Mouse (Mus musculus): ENCODE results near the gene Arl9.
"Not testable (repeated sequence)": the region's sequence is repeated elsewhere in the genome, so short reads cannot be mapped to it uniquely, and the experiment has no call there.

The Arl9 gene

GRCm38 (mm10) chr5:77004051-77004821 lies at the start of gene Arl9:
Gene Arl9, plus strand, starts transcription at chr5:77004055.
- no peak for DNase-seq (ENCODE audit: low spot score)

DNA sequence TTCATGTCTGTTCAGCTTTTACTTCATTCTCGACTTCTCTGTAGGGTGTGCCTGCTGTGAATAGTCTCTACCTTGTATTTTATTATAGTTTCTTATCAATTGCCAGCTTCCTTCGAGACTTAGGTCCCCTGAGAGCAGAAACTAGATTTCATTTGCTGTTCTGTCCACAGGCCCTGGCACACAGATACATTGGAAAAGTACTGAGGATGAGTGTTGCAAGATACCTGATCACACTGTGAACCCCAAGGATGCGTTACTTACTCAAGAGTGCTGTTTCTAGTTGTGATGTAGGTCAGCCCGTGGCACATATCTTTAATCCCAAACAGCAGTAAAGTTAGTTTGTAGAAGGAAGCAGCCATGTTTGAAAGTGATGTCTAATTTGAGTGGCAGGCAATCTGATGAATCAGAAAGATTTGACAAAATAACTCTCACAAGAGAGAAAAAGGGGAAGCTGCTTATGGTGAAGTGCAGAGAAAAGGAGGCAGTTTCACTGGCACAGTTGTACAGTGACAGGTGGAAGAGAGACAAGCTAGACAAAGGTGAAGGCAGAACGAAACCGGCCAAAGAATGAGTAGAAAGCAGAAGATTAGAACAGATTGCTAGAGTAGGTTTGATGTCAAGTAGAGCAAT lies 49.5 kb upstream of the Arl9 start:
- no peak for DNase-seq (ENCODE audit: low spot score)

GRCm38 (mm10) chr5:76955474-76955873 lies 48.4 kb upstream of the Arl9 start:
- DNase-seq (ENCODE audit: low spot score): no peak

DNA sequence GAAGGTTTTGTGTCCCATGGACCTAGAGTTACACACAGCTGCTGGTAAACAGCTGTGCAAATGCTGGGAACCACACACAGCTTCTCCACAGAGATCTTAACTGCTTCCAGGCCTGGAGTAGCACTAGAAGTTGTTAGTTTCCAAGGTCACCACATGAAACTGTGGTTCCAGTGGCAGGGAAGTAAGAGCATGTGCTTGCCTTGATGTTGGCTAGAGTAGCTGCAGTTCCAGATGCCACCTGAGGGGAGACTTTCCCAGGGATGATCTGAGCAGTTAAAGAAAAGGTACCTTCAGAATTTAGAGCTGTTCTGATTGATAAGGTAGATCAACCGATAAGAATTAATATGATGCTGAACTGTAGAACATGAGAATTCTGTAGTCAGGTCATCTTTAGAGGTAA lies 45.9 kb upstream of the Arl9 start:
- DNase-seq (ENCODE audit: low spot score): no peak

GRCm38 (mm10) chr5:76959587-76959986 lies 44.3 kb upstream of the Arl9 start:
- no peak for DNase-seq (ENCODE audit: low spot score)

GRCm38 (mm10) chr5:76962545-76962944 lies 41.3 kb upstream of the Arl9 start:
- no peak for DNase-seq (ENCODE audit: low spot score)

GRCm38 (mm10) chr5:76964651-76965050 lies 39.2 kb upstream of the Arl9 start:
- DNase-seq (ENCODE audit: low spot score): no peak

GRCm38 (mm10) chr5:76969250-76969649 lies 34.6 kb upstream of the Arl9 start:
- DNase-seq (ENCODE audit: low spot score): no peak

DNA sequence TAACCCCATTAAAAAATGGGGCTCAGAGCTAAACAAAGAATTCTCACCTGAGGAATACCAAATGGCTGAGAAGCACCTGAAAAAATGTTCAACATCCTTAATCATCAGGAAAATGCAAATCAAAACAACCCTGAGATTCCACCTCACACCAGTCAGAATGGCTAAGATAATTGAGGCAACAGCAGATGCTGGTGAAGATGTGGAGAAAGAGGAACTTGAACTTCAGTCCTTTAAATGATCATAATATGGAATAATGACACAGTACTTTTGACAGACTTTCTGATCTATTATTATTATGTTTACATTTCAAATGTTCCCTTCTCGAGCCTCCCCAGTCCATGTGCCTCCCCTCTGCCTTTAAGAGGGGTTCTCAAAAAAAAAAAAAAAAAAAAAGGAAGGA lies 32.7 kb upstream of the Arl9 start:
- DNase-seq (ENCODE audit: low spot score): not testable (repeated sequence)

DNA sequence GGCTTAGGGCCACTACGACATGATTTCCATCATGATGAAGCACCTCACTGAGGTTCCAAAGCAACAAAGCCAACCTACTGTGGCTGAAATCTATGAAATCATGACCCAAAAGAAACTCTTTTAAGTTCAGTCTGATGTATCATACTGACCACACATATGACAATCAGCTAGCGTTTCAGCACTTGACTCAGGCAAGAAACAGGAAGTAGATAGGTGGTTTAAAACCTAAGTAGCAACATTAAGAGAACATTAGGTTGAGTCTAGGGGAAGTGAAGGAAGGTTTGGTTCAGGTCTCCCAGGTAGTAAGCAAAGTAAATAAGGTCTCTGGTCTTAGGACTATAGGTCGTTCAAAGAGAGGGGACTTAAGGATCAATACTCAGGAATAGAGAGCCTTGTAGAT lies 30.4 kb upstream of the Arl9 start:
- DNase-seq (ENCODE audit: low spot score): no peak

DNA sequence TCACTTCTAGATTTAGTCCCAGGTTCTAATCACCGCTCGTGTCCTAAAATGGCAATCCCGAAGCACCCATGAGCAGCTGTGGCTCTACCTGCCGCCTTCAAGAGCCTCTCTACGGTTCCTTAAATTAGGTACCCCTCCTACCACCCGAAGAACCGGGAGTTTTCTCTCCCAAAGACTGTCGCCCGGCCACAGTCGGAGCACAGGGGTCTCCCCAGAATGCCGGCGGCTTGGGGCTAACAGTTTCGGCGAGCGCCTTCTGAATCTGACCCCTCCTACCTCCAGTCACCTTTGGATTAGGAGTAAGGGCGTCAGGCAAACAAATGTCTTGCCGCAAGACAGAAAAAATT lies 29.7 kb upstream of the Arl9 start:
- DNase-seq (ENCODE audit: low spot score): no peak

DNA sequence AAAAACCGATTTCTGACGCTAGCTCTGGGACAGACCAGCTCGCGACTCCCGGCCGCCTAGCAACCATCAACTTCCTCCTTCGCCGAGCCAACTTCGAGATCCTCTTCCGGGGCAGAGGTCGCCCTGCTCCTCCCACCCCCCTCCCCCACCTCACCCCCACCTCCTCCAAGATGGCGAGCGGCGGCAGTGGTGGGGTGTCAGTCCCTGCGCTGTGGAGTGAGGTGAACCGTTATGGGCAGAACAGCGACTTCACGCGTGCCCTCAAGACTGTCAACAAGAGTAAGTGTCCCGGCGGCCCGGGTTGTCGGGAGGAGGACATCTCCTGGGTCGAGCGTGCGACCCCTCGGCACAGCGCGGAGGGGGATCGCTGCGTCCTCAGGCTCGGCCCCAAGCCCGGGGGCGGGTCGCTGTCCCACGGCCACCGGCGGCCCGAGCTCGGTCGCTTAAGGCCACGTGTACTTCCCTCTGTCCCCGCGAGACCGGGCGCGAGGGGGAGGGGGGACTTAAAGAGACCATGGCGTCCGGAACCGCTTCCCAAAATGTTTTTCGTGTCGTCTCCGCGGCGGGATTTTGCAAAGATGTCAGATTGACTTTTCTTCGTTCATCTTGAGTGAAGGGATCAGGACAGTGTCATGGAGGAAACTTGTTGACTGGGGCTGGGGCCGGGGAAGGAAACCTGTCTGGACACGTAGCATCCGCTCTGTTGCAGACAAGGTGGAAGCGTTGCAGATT lies 29.1 kb upstream of the Arl9 start, which contains the start of gene Srp72:
Gene Srp72, plus strand, starts transcription at position 130 of the 732 bp plus-strand sequence.
- DNase-seq (ENCODE audit: low spot score): peak; percentile 92

DNA sequence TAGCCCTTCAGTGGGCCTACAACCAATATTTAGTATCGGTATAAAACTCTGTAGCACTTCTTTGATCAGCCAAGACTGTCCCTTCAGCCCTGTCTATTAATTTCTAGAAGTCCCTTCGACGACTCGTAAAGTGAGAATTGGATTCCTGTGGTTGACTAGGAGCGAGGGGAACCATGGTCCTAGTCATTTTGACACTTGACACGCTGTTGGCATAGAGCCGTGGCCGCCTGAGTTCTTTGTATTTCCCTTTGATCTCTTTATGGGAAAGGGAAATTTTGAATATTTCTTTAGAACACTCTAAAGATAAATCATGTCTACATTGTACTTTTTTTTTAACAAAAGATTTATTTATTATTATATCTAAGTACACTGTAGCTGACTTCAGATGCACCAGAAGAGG lies 28.1 kb upstream of the Arl9 start:
- no peak for DNase-seq (ENCODE audit: low spot score)

DNA sequence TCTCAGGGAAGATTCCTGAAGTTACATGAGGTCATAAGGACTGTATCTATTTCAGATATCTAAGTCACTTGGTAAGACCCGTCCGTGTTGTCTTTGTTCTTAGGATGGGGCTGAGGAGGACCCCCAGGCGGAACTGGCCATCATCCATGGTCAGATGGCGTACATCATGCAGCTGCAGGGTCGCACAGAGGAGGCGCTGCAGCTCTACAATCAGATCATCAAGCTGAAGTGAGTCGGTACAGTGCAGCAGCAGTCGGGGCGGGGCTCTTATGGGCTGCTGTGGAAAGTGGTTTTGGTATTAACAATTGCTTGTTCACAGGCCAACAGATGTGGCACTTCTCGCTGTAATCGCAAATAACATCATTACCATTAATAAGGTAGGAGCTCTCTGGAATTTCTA lies 19.8 kb upstream of the Arl9 start:
- DNase-seq (ENCODE audit: low spot score): no peak

DNA sequence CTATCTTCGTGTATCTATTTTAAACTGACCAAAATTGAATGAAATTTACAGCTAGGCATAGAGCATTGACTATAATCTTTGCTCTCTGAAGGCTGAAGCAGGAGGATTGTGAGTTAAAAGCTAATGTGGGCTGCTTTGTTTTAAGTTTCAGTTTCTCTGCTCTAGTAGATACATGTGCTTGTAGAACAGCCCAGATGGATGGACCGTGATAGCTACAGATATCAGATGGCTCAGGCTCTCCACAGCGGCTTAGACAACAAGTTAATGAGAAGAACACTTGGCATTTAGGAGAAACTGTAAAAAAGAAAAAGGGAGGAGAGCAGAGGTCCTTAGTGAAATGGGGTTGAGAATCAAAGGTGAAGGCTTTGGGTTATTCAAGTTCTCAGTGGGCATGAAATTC lies 13.1 kb upstream of the Arl9 start:
- no peak for DNase-seq (ENCODE audit: low spot score)

GRCm38 (mm10) chr5:76993174-76993814 lies 10.6 kb upstream of the Arl9 start:
- DNase-seq (ENCODE audit: low spot score): no peak

- DNase-seq (ENCODE audit: low spot score): peak; percentile 69
Observed at GRCm38 (mm10) chr5:76998416-76998815, 5.4 kb upstream of the Arl9 start.

DNA sequence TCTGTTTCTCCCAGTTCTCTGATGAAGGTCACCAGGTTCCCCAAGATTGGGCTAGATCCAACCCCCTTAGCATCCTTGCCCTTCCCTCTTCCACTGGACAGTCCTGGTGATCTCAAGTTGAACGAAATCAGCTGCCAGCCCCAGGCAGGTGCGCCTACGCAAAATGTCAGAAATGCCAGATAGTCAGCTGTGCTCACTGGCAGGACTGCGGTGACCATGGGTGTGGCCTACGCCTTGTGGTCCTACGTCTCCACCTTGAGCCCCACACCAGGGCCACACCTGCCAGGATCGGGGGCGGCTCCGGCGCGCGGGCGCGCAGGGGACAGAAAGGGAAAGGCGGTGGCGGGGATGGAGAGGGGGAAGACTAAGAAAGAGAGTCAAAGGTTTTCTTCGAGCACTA lies 2.7 kb upstream of the Arl9 start:
- no peak for DNase-seq (ENCODE audit: low spot score)

DNA sequence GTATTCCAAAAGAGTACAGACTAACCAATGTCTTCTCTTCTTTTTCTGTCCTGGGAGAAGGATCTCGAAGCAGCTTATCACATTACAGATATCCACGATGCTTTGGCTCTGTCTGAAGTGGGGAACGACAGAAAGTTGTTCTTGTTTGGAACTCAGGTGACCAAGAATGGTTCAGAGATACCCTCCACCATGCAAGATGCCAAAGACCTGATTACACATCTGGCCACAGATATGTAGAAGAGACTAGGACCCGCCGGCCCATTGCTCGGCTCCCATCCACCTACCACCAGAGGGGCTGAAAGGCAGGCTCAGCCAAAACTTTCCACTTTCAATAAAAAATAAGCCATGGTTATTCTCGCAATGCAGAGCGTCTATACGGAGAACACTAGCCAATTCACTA lies 6.5 kb downstream of the Arl9 start:
- DNase-seq (ENCODE audit: low spot score): no peak

DNA sequence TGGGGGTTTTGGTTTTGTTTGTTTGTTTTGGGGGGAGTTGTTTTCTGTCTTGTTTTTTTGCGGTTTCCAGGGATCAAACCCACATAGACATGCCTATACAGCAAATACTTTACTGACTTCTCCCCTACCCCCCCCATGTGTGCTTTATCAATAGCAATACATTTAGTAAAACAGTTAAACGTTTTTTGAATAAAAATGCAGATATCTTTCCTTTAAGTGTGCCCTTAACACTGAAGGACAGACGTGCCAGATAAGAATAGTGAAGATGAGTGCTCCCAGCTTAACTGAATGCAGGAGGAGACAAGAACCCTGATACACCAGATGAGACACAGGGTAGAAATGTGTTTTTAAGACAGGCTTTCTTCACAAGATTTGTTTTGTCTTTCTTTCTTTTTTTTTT lies 7.2 kb downstream of the Arl9 start:
- no peak for DNase-seq (ENCODE audit: low spot score)

DNA sequence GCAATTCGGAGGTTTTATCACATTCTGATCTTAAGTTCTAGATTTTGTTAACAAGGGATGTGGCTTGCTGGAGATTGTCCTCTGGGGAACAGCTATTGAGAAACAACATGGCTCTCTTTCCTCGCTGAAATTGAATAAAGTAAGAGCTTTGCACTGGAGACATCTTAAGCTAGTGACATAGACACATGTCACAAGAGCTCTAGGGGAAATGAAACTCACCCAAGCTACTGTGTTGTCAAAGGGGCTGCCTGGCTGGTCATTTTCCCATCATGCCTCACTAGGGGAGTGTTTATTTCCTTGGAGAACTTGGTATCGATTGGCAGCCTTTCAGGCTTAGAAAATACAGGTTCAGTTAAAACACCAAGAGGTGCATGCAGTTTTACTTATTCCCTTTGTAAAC lies 9.3 kb downstream of the Arl9 start:
- DNase-seq (ENCODE audit: low spot score): no peak

DNA sequence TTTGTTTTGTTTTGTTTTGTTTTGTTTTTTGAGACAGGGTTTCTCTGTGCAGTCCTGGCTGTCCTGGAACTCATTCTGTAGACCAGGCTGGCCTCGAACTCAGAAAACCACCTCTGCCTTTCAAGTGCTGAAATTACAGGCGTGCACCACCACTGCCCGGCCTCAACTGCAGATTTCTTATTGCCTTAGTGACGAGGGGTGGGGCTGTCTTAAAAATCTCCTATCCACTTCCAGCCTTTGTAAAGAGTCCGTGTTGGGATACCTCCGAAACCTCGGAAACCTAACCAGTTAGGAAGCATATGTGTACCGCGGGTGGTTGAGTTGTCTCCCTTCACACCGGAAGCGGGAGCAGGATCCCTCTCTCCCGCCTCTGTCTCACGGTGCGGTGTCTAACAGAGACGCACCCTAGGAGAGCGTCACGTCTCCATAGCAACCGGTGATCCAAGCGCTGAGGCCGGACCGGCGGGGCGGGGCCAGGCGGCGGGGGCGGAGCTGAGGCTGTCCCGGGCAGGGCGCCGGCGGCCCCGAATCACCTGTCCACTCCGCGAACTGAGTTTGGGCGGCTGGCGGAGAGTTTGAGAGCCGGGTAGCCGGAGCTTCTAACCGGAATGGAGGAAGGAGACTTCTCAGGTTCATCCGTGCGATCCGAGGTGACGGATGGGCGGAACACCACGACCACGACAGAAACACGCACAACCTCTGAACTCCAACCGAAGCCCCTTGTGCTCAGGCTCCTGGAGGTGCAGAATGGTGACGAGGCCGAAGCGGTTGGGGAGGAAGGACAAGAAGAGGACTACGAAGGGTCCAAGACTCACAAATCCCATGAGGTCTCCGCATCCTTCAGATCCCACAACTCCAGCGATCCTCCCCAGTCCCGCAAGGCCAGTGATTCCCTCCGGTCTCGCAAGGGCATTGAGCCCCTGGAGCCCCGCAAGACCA lies 12.0 kb downstream of the Arl9 start, which contains the start of gene Thegl:
Gene Thegl, plus strand, starts transcription at position 480 of the 939 bp plus-strand sequence.
- peak; percentile 94 for DNase-seq (ENCODE audit: low spot score)
